Mouse (Mus musculus): ENCODE data around the gene Fam186b.

- TF ChIP-seq CTCF (conservative IDR thresholded peaks at IDR 0.05; ENCODE audit: low read length), result no peak
- TF ChIP-seq POU5F1 (IDR thresholded peaks at IDR 0.05; ENCODE audit: borderline replicate concordance, low read length), result no peak
Observed at GRCm38 (mm10) chr15:99332111-99332510, 36.4 kb upstream of the Fam186b start.
